Mouse (Mus musculus): ENCODE measurements at regions not wholly inside any gene's neighbourhood (a gene's known extent, or its start where the extent isn't known, plus 50 kb on each side); places are given as distances from the start of the nearest gene placed in this dataset.
A peak's percentile ranks its signal among the peaks of the same experiment; 100 is the strongest.

DNA sequence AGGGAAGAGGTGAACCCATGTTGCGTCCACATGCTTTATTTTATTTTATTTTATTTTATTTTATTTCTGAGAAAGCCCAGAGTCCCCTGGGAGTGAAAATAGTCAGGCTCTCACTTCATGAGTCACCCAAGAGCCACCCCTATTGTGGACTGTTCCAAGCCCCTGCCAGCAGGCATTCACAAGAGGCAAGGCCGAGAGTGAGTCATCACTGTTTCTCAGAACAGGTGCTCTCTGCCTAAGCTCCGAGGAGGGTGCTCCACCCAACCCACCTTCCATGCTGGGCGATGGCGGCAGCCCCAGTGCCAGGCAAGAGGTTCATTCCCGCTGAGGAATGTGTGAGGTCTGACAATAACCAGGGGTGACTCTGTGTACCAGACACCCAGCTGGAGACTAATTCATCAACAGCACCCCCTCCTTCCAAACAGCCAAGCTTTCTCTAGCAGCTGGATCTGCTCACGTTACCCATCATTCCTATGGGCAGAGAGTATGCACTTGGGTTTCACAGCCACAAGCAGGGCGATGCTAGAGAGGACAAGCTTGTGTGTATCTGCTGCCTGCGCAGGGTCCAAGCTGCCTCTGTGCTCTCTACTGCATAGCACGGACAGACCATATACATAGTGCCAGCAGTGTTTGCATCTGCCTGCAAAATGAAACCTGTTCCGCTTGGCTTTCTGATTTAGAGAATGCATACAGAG lies 122.8 kb downstream of the Zfp706 start:
- no peaks in the 10 kb centered on the region for H3K79me2 ChIP-seq (ENCODE audit: control insufficient read depth, insufficient read depth, low read length, poor library complexity)
- no peaks in the 10 kb centered on the region for H3K9me3 ChIP-seq (replicated peaks; ENCODE audit: insufficient read depth, low read length)
- peaks cover 0 to 12% of the 10 kb centered on the region in 2 experiments; a peak in 2 of 4 replicates for H3K36me3 ChIP-seq (ENCODE audit: control insufficient read depth in 1 of 2, insufficient read depth in 2 of 2, low read length in 2 of 2)
- no peak overlapping the region for H3K4me3 ChIP-seq (ENCODE audit: control insufficient read depth in 1 of 2, insufficient read depth in 1 of 2, low read depth in 2 of 2, low read length in 2 of 2)
- TF ChIP-seq MAX (IDR thresholded peaks at IDR 0.05; ENCODE audit: low read length) (no peak), NRF1 (IDR thresholded peaks at IDR 0.05; ENCODE audit: insufficient read depth, low read depth, low read length, poor library complexity, severe bottlenecking) (no peak), SIN3A (IDR thresholded peaks at IDR 0.05; ENCODE audit: low read length) (no peak), POLR2AphosphoS5 (IDR thresholded peaks at IDR 0.05; ENCODE audit: borderline replicate concordance, low read depth, low read length) (no peak), RCOR1 (IDR thresholded peaks at IDR 0.05; ENCODE audit: low read depth, low read length) (no peak), GABPA (IDR thresholded peaks at IDR 0.05; ENCODE audit: low read depth, low read length) (no peak), EP300 (IDR thresholded peaks at IDR 0.05; ENCODE audit: low read depth in 1 of 2, low read length in 2 of 2) (no peak), BHLHE40 (IDR thresholded peaks at IDR 0.05; ENCODE audit: borderline replicate concordance, low read depth, low read length) (no peak), ELF1 (IDR thresholded peaks at IDR 0.05; ENCODE audit: low read depth, low read length) (no peak), E2F4 (IDR thresholded peaks at IDR 0.05; ENCODE audit: borderline replicate concordance, low read depth, low read length) (no peak), TBP (IDR thresholded peaks at IDR 0.05; ENCODE audit: low read depth, low read length) (no peak), POLR2AphosphoS2 (IDR thresholded peaks at IDR 0.05; ENCODE audit: low read length) (no peak), TAL1 (IDR thresholded peaks at IDR 0.05; ENCODE audit: low read length) (no peak), CHD2 (IDR thresholded peaks at IDR 0.05; ENCODE audit: low read length) (no peak), GATA1 (IDR thresholded peaks at IDR 0.05; ENCODE audit: low read depth, low read length) (no peak), ZMIZ1 (IDR thresholded peaks at IDR 0.05; ENCODE audit: low read depth, low read length) (no peak), ZKSCAN1 (IDR thresholded peaks at IDR 0.05; ENCODE audit: low read depth, low read length) (no peak), ETS1 (IDR thresholded peaks at IDR 0.05; ENCODE audit: low read depth, low read length) (no peak), USF2 (IDR thresholded peaks at IDR 0.05; ENCODE audit: borderline replicate concordance in 1 of 2, insufficient read depth in 1 of 2, low read depth in 1 of 2, low read length in 2 of 2) (no peak), UBTF (IDR thresholded peaks at IDR 0.05; ENCODE audit: borderline replicate concordance, insufficient read depth, low read depth, low read length) (no peak)
- DNase-seq (ENCODE audit: low read depth, low spot score): peak; percentile 59
- H3K27me3 ChIP-seq (ENCODE audit: control insufficient read depth in 1 of 2, insufficient read depth in 2 of 2, low read length in 2 of 2): no peaks in the 10 kb centered on the region
- H3K27ac ChIP-seq (ENCODE audit: control insufficient read depth, low read depth, low read length): no peak overlapping the region
- peaks cover 5 to 22% of the 10 kb centered on the region in 2 experiments for H3K4me1 ChIP-seq (ENCODE audit: control insufficient read depth in 1 of 2, insufficient read depth in 2 of 2, low read length in 2 of 2)
- no peak overlapping the region for H3K9ac ChIP-seq (ENCODE audit: control insufficient read depth, low read depth, low read length, poor library complexity, severe bottlenecking)

All from MEL (cell line).